Mouse (Mus musculus) kidney, postnatal 0 days (tissue): ENCODE results near the gene Foxc1. TPM values are rescaled to one million over a fixed set of nuclear protein-coding genes. Genes with fewer than 3 reads are reported as not detected.

Experiments
- ATAC-seq: fragments of 200-750 bp; cut with Nextera tagmentation; replicated peaks from 2 replicates; pipeline ENCODE4 v1.8.0; 2017; ENCODE audit warnings: low read depth, moderate number of reproducible peaks, moderate TSS enrichment, moderate library complexity; ENCODE audit not compliant: low FRiP score
- DNase-seq: peaks from one replicate; pipeline ENCODE4 v3.0.0-alpha.2; 2016; ENCODE audit warnings: low spot score
- H3K27ac ChIP-seq: fragments of 300-500 bp; sonication (generic); 2 replicates; pipeline ENCODE4 v1.5.1; 2014; ENCODE audit warnings: mild to moderate bottlenecking
- H3K27me3 ChIP-seq: fragments of 300-500 bp; sonication (generic); 2 replicates; pipeline ENCODE4 v1.6.1; 2014; ENCODE audit warnings: low read length, mixed read lengths; ENCODE audit not compliant: insufficient read depth
- H3K36me3 ChIP-seq: fragments of 300-500 bp; sonication (generic); 2 replicates; pipeline ENCODE4 v1.6.1; 2014; ENCODE audit warnings: low read length, mixed read lengths; ENCODE audit not compliant: insufficient read depth
- H3K4me1 ChIP-seq: fragments of 300-500 bp; sonication (generic); replicated peaks from 2 replicates; pipeline ENCODE4 v1.6.1; 2014; ENCODE audit warnings: antibody characterized with exemption, low read length, mixed read lengths; ENCODE audit not compliant: insufficient read depth
- H3K4me2 ChIP-seq: fragments of 300-500 bp; sonication (generic); 2 replicates; pipeline ENCODE4 v1.6.1; 2014; ENCODE audit warnings: mild to moderate bottlenecking, low read length, moderate library complexity, mixed read lengths
- H3K4me3 ChIP-seq: fragments of 300-500 bp; sonication (generic); replicated peaks from 2 replicates; pipeline ENCODE4 v1.5.1; 2014; ENCODE audit warnings: low read depth, low read length
- H3K9ac ChIP-seq: fragments of 300-500 bp; sonication (generic); 2 replicates; pipeline ENCODE4 v1.6.1; 2014; ENCODE audit warnings: low read depth, low read length
- H3K9me3 ChIP-seq: fragments of 300-500 bp; sonication (generic); replicated peaks from 2 replicates; pipeline ENCODE4 v1.6.1; 2016; ENCODE audit warnings: low read length, inconsistent platforms, mixed read lengths
- CTCF ChIP-seq: IDR thresholded peaks from 2 replicates; pipeline ENCODE4 v1.5.1; 2016; ENCODE audit warnings: antibody characterized with exemption, low read depth, mild to moderate bottlenecking, moderate library complexity
- WGBS: fragments of 180-500 bp; shearing (Covaris S2); extraction: QIAGEN DNeasy Blood & Tissue Kit; methylation state at CpG from one replicate; pipeline ENCODE4 v1.1.7; 2014; 5-methylcytosine and 5-hydroxymethylcytosine counted together
- polyA plus RNA-seq: library from polyadenylated mRNA; unstranded; fragments of >200 nt; fragmentation: Nextera tagmentation; extraction: Ambion mirVana; gene quantifications from 2 replicates; pipeline ENCODE4 v1.2.1, GENCODE M21; 2015

Gene Foxc1
- polyA plus RNA-seq, 1 experiment from 2014 or later, result 7.6 TPM

- Histone ChIP-seq H3K27me3 (0 out of 2 replicates have a peak, but pooled peaks cover 9% of the 10 kb centered on the region), H3K9me3 (no peaks in the 10 kb centered on the region), H3K4me1 (peaks cover 17% of the 10 kb centered on the region), H3K4me2 (peak overlapping the region; percentile 46), H3K9ac (no peak overlapping the region), H3K36me3 (no peaks in the 10 kb centered on the region), H3K27ac (no peak overlapping the region), H3K4me3 (no peak overlapping the region)
- 10% methylated on average over 31 of the region's 31 CpGs for WGBS
- DNase-seq (no peak), ATAC-seq (no peak)
- no peak for TF ChIP-seq CTCF
These were observed 3.0 kb upstream of the Foxc1 start for GRCm38 (mm10) chr13:31803166-31804093.

DNA sequence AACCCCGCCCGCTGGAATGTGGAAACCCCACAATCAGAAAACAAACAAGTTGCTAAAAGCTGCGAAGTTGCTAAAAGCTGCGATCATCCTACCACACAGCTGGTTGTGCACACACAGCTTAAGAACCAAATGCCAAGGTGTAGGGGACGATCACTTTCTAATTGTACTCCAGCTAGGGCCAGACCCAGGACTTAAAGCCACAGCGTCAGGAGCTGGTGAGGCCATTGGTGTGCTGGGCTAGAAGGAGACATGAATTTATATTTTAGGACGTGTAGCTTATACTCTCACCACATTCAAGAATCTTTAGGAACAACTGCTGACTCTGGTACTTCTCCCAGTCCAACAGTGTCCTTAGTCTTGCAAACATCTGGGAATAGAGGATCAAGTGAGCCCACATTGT is 1.9 kb upstream of the Foxc1 start:
- Histone ChIP-seq H3K9me3 (no peaks in the 10 kb centered on the region), H3K4me1 (peaks cover 17% of the 10 kb centered on the region), H3K36me3 (no peaks in the 10 kb centered on the region), H3K4me2 (peak overlapping the region; percentile 46; the same call in 1 of the 2 replicates), H3K4me3 (no peak overlapping the region), H3K9ac (no peak overlapping the region), H3K27ac (no peak overlapping the region), H3K27me3 (0 out of 2 replicates have a peak, but pooled peaks cover 4% of the 10 kb centered on the region)
- WGBS, result 27% methylated on average over 7 of the region's 7 CpGs
- ATAC-seq, result no peak
- DNase-seq, result no peak
- TF ChIP-seq CTCF, result no peak

DNA sequence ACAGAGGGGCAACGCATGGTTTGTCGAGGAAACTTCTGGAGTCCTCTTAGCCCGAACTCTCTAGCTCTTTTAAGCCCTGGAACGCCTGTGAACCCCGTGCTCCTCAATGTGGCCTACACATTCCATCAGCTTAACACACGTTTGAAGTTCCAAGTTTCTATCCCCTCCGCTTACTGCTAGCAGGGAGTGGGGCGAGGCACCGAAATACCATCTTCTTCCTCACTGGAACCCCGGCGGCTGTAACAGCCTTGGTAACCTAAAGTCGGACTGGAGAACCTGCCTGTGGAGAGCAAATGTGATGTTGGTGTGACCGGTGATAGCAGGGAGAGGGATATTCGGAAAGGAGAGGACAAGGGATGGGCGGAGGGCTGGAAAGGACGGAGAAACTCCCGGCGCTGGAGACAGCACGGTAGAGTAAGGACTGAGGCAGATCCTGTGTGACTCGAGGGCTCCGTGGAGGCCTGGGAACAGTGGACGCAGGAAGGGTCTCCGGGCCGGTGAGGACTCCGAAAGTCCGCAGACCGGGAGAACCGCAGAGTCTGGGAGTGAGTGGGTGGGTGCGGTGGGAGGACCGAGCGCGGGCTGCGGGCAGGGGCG is 504 bp upstream of the Foxc1 start:
- Histone ChIP-seq H3K27me3 (0 out of 2 replicates have a peak, but pooled peaks cover 4% of the 10 kb centered on the region), H3K4me1 (peaks cover 17% of the 10 kb centered on the region), H3K36me3 (no peaks in the 10 kb centered on the region), H3K4me2 (peak overlapping the region; percentile 85), H3K27ac (peak overlapping the region; percentile 97), H3K9ac (peak overlapping the region; percentile 93), H3K9me3 (no peaks in the 10 kb centered on the region), H3K4me3 (peak overlapping the region; percentile 87)
- ATAC-seq, result no peak
- no peak for DNase-seq
- 4% methylated on average over 34 of the region's 34 CpGs for WGBS
- no peak for TF ChIP-seq CTCF

DNA sequence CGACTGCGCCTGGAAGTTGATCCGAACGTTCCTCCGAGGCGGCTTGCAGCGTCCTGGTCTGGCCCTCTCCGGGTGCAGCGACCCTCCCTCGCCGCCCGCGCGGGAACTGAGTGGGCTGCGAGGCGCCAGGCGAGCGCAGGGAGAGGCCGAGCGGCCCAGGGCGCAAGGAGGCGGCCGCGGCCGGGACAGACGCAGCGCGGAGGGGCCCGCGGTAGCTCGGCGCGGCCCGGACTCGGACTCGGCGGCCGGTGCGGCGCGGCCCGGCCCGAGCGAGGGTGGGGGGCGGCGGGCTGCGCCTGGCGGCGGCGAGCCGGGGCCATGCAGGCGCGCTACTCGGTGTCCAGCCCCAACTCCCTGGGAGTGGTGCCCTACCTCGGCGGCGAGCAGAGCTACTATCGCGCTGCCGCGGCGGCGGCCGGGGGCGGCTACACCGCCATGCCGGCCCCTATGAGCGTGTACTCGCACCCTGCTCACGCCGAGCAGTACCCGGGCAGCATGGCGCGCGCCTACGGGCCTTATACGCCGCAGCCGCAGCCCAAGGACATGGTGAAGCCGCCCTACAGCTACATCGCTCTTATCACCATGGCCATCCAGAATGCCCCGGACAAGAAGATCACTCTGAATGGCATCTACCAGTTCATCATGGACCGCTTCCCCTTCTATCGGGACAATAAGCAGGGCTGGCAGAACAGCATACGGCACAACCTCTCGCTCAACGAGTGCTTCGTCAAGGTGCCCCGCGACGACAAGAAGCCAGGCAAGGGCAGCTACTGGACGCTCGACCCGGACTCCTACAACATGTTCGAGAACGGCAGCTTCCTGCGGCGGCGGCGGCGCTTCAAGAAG is 680 bp downstream of the Foxc1 start:
- WGBS, result under 1% methylated on average over 98 of the region's 101 CpGs
- DNase-seq (no peak), ATAC-seq (peak; percentile 11; the same call in 1 of the 2 replicates)
- Histone ChIP-seq H3K9me3 (no peaks in the 10 kb centered on the region), H3K4me3 (peak overlapping the region; percentile 87), H3K27me3 (no peaks in the 10 kb centered on the region), H3K4me1 (peaks cover 12% of the 10 kb centered on the region; the same call in 1 of the 2 replicates), H3K36me3 (no peaks in the 10 kb centered on the region), H3K4me2 (peak overlapping the region; percentile 85), H3K9ac (peak overlapping the region; percentile 93), H3K27ac (peak overlapping the region; percentile 97)
- no peak for TF ChIP-seq CTCF

- Histone ChIP-seq H3K4me1 (peaks cover 12% of the 10 kb centered on the region; the same call in 1 of the 2 replicates), H3K4me3 (peak overlapping the region; percentile 87), H3K4me2 (peak overlapping the region; percentile 85), H3K9ac (peak overlapping the region; percentile 93), H3K27ac (peak overlapping the region; percentile 97), H3K27me3 (no peaks in the 10 kb centered on the region), H3K36me3 (no peaks in the 10 kb centered on the region), H3K9me3 (no peaks in the 10 kb centered on the region)
- TF ChIP-seq CTCF, result no peak
- DNase-seq, result no peak
- ATAC-seq, result no peak
- under 1% methylated on average over 36 of the region's 47 CpGs for WGBS
These were observed 1.3 kb downstream of the Foxc1 start for GRCm38 (mm10) chr13:31807736-31808115.
